Mouse (Mus musculus) thymus, adult 2 months (tissue): Measurements from ENCODE around the gene Prr12.

Source experiments
- CTCF ChIP-seq: fragments of 200-500 bp; IDR thresholded peaks from 2 replicates; pipeline ENCODE4 v1.5.1; 2012; ENCODE audit warnings: mild to moderate bottlenecking, control low read depth, low read length, moderate library complexity, borderline replicate concordance; ENCODE audit not compliant: control insufficient read depth, poor library complexity, insufficient read depth; ENCODE audit errors: extremely low read depth
- POLR2A ChIP-seq: fragments of 200-500 bp; IDR thresholded peaks from 2 replicates; pipeline ENCODE4 v1.6.1; 2012; ENCODE audit warnings: mild to moderate bottlenecking, low read length, control low read depth, moderate library complexity; ENCODE audit not compliant: control insufficient read depth, poor library complexity, insufficient read depth; ENCODE audit errors: extremely low read depth

DNA sequence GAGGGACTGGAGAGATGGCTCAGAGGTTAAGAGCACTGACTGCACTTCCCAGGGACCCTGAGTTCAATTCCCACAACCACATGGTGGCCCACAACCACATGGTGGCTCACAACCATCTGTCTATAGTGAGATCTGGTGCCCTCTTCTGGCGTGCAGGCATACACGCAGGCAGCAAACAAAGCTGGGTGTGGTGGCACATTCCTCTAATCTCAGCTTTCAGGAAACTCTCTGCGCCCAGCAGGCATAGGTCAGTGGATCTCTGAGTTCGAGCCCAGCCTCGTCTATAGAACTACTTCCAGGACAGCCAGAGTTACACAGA, 15.3 kb upstream of the Prr12 start:
- TF ChIP-seq POLR2A (no peak), CTCF (peak; percentile 96)
